Mouse (Mus musculus): Measurements from ENCODE around the gene Eepd1. TPM values are rescaled to one million over a fixed set of nuclear protein-coding genes. Genes with fewer than 3 reads are reported as not detected.
A peak's percentile ranks its signal among the peaks of the same experiment; 100 is the strongest.
"Not testable (repeated sequence)": the region's sequence is repeated elsewhere in the genome, so short reads cannot be mapped to it uniquely, and the experiment has no call there.

Eepd1 gene
- polyA plus RNA-seq (2015; fragmentation: Nextera tagmentation; extraction: Ambion mirVana) = 19.1 and 22.9 TPM in 2 replicates

DNA sequence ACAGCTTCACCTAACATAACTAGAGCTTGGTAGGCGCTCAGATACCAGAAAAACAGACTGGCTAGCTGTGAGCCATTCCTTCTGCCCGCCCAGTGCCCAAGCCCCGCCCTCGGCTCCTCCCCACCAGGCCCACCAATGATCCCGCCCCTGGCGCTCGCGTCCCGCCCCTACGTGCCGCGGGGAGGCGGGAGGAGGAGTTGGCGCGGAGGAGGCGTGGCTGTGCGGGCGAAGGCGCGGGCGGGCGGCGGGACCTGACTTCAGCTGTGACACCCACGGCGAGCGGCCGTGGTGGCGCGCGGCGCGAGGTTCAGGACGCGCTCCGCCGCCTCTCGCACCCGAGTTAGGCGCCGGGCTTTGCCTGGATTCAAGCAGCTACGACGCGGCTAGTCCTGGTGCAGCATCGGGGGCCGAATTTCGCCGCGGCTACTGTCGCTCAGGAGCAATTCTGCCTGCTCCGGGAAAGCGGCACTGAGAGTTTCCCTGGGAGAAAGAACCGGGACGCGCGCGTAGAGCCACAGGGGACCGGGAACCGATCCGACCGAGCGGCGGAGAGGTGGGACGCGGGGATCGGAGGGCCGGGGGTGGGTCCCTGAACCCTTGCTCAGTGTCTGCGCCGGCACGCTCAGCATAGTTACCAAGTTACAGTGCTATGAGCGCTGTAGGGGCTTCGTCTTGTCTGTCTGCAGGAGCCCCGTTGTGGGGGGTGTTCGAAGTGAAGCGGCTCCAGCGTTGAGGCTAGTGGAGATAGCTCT, at the start of gene Eepd1:
Eepd1 (plus strand) TSS at position 204 of the 752 bp plus-strand sequence.
- ATAC-seq (replicated peaks; ENCODE audit: extremely low read depth, insufficient read depth, low FRiP score) = peak; percentile 96
- peak within 1 kb of the TSS; percentile 68 for H3K27ac ChIP-seq (ENCODE audit: low read length)
- H3K4me2 ChIP-seq (ENCODE audit: low read depth, low read length) = peak within 1 kb of the TSS; percentile 88
- H3K4me1 ChIP-seq (ENCODE audit: control insufficient read depth, insufficient read depth, low read length) = peaks cover 44% of the 10 kb centered on the region
- under 1% methylated on average over 74 of the region's 75 CpGs for WGBS
- peak within 1 kb of the TSS; percentile 91 for H3K9ac ChIP-seq (ENCODE audit: low read length)
- H3K27me3 ChIP-seq (ENCODE audit: control insufficient read depth, insufficient read depth, low read length) = no peaks in the 10 kb centered on the region
- peak within 1 kb of the TSS; percentile 83 for H3K4me3 ChIP-seq (ENCODE audit: low read length)
- no peaks in the 10 kb centered on the region for H3K9me3 ChIP-seq (replicated peaks; ENCODE audit: control insufficient read depth, low read length)
- H3K36me3 ChIP-seq (ENCODE audit: control insufficient read depth, insufficient read depth) = no peaks in the 10 kb centered on the region

- ATAC-seq (replicated peaks; ENCODE audit: extremely low read depth, insufficient read depth, low FRiP score) = no peak
- 78% methylated on average over 3 of the region's 3 CpGs for WGBS
Measured at GRCm38 (mm10) chr9:25438836-25439235, 42.5 kb upstream of the Eepd1 start.

GRCm38 (mm10) chr9:25440046-25440445, 41.3 kb upstream of the Eepd1 start:
- H3K4me1 ChIP-seq (ENCODE audit: control insufficient read depth, insufficient read depth, low read length); ATAC-seq (replicated peaks; ENCODE audit: extremely low read depth, insufficient read depth, low FRiP score); H3K27me3 ChIP-seq (ENCODE audit: control insufficient read depth, insufficient read depth, low read length); H3K4me2 ChIP-seq (ENCODE audit: low read depth, low read length); H3K36me3 ChIP-seq (ENCODE audit: control insufficient read depth, insufficient read depth); H3K9ac ChIP-seq (ENCODE audit: low read length); H3K9me3 ChIP-seq (replicated peaks; ENCODE audit: control insufficient read depth, low read length); H3K27ac ChIP-seq (ENCODE audit: low read length); H3K4me3 ChIP-seq (ENCODE audit: low read length): not testable (repeated sequence)
- WGBS = 77% methylated on average over 2 of the region's 5 CpGs

More at GRCm38 (mm10) chr9:25438836-25439235, 42.5 kb upstream of the Eepd1 start:
- no peak overlapping the region for H3K27ac ChIP-seq (ENCODE audit: low read length)
- H3K4me2 ChIP-seq (ENCODE audit: low read depth, low read length) = no peak overlapping the region
- no peak overlapping the region for H3K4me3 ChIP-seq (ENCODE audit: low read length)
- no peaks in the 10 kb centered on the region for H3K9me3 ChIP-seq (replicated peaks; ENCODE audit: control insufficient read depth, low read length)
- H3K9ac ChIP-seq (ENCODE audit: low read length) = no peak overlapping the region
- H3K4me1 ChIP-seq (ENCODE audit: control insufficient read depth, insufficient read depth, low read length) = no peaks in the 10 kb centered on the region
- H3K27me3 ChIP-seq (ENCODE audit: control insufficient read depth, insufficient read depth, low read length) = no peaks in the 10 kb centered on the region
- no peaks in the 10 kb centered on the region for H3K36me3 ChIP-seq (ENCODE audit: control insufficient read depth, insufficient read depth)

DNA sequence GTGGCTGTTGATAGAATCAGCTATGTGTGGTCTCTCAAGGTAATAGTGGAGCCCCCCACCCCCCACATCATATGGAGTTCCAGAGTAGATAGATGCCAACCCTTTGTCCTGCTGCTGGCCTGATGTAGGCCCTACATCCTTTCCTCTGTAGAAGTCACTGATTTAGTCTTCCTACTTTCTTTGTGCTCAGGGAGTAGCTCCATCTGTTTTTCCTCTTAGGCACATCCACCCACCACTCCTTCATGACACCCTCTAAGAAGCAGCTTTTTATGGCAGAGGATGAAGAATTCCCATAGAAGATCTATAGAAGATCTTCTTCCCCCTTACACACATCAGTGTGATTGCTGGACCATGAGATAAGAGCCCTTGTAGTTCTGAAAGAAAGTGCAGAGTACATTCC, 39.3 kb upstream of the Eepd1 start:
- no peaks in the 10 kb centered on the region for H3K4me1 ChIP-seq (ENCODE audit: control insufficient read depth, insufficient read depth, low read length)
- H3K9ac ChIP-seq (ENCODE audit: low read length) = no peak overlapping the region
- no peaks in the 10 kb centered on the region for H3K9me3 ChIP-seq (replicated peaks; ENCODE audit: control insufficient read depth, low read length)
- no peak overlapping the region for H3K27ac ChIP-seq (ENCODE audit: low read length)
- no peaks in the 10 kb centered on the region for H3K36me3 ChIP-seq (ENCODE audit: control insufficient read depth, insufficient read depth)
- H3K4me3 ChIP-seq (ENCODE audit: low read length) = no peak overlapping the region
- H3K4me2 ChIP-seq (ENCODE audit: low read depth, low read length) = no peak overlapping the region
- no peak for ATAC-seq (replicated peaks; ENCODE audit: extremely low read depth, insufficient read depth, low FRiP score)
- no peaks in the 10 kb centered on the region for H3K27me3 ChIP-seq (ENCODE audit: control insufficient read depth, insufficient read depth, low read length)

GRCm38 (mm10) chr9:25443029-25443428, 38.3 kb upstream of the Eepd1 start:
- ATAC-seq (replicated peaks; ENCODE audit: extremely low read depth, insufficient read depth, low FRiP score) = no peak
- 59% methylated on average over 3 of the region's 3 CpGs for WGBS
- no peak overlapping the region for H3K9ac ChIP-seq (ENCODE audit: low read length)
- no peaks in the 10 kb centered on the region for H3K36me3 ChIP-seq (ENCODE audit: control insufficient read depth, insufficient read depth)
- H3K4me1 ChIP-seq (ENCODE audit: control insufficient read depth, insufficient read depth, low read length) = no peaks in the 10 kb centered on the region
- no peak overlapping the region for H3K27ac ChIP-seq (ENCODE audit: low read length)
- H3K4me2 ChIP-seq (ENCODE audit: low read depth, low read length) = no peak overlapping the region
- H3K27me3 ChIP-seq (ENCODE audit: control insufficient read depth, insufficient read depth, low read length) = no peaks in the 10 kb centered on the region
- no peak overlapping the region for H3K4me3 ChIP-seq (ENCODE audit: low read length)
- H3K9me3 ChIP-seq (replicated peaks; ENCODE audit: control insufficient read depth, low read length) = no peaks in the 10 kb centered on the region

DNA sequence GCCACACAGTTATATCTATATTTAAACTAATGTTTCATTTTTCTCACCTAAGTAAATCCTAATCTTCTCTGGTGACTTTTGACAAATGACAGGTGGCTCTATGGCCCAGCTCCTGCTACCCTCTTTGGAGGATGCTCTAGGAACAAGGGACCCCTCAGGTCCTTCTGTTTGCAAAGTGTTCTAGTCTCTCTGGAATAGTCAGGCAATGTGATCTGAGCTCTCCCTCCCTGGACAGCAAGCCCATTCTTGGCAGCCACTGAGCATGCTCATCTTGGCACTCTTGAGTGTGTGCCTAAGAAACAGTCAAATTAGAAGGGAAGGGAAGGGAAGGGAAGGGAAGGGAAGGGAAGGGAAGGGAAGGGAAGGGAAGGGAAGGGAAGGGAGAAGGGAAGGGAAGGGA, 37.8 kb upstream of the Eepd1 start:
- no peaks in the 10 kb centered on the region for H3K27me3 ChIP-seq (ENCODE audit: control insufficient read depth, insufficient read depth, low read length)
- ATAC-seq (replicated peaks; ENCODE audit: extremely low read depth, insufficient read depth, low FRiP score) = no peak
- H3K4me2 ChIP-seq (ENCODE audit: low read depth, low read length) = no peak overlapping the region
- H3K27ac ChIP-seq (ENCODE audit: low read length) = no peak overlapping the region
- H3K9me3 ChIP-seq (replicated peaks; ENCODE audit: control insufficient read depth, low read length) = no peaks in the 10 kb centered on the region
- H3K36me3 ChIP-seq (ENCODE audit: control insufficient read depth, insufficient read depth) = no peaks in the 10 kb centered on the region
- H3K4me3 ChIP-seq (ENCODE audit: low read length) = no peak overlapping the region
- no peaks in the 10 kb centered on the region for H3K4me1 ChIP-seq (ENCODE audit: control insufficient read depth, insufficient read depth, low read length)
- H3K9ac ChIP-seq (ENCODE audit: low read length) = no peak overlapping the region

DNA sequence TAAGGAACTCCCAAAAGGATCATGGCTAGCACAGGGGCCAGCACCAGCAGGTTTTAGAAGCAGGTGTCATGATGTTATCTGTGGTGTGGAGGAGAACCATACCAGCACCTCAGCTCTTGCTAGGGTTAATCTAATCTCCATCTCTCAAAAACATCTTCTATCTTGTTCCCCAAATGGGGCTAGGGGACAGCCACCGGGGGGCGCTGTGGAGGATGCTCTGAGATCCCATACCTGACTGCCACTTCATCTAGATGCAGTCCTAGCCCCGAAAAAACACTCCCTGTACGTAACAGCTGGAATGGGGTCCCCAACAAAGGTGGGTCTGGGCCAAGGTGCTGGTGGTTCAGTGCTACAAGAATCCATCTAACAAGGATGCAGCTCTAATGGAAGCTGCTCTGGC, 31.0 kb upstream of the Eepd1 start:
- H3K27me3 ChIP-seq (ENCODE audit: control insufficient read depth, insufficient read depth, low read length) = no peaks in the 10 kb centered on the region
- H3K4me2 ChIP-seq (ENCODE audit: low read depth, low read length) = no peak overlapping the region
- H3K36me3 ChIP-seq (ENCODE audit: control insufficient read depth, insufficient read depth) = no peaks in the 10 kb centered on the region
- no peak overlapping the region for H3K4me3 ChIP-seq (ENCODE audit: low read length)
- H3K9me3 ChIP-seq (replicated peaks; ENCODE audit: control insufficient read depth, low read length) = no peaks in the 10 kb centered on the region
- H3K27ac ChIP-seq (ENCODE audit: low read length) = no peak overlapping the region
- WGBS = 64% methylated on average over 4 of the region's 4 CpGs
- H3K9ac ChIP-seq (ENCODE audit: low read length) = no peak overlapping the region
- no peak for ATAC-seq (replicated peaks; ENCODE audit: extremely low read depth, insufficient read depth, low FRiP score)
- H3K4me1 ChIP-seq (ENCODE audit: control insufficient read depth, insufficient read depth, low read length) = no peaks in the 10 kb centered on the region

GRCm38 (mm10) chr9:25455027-25455426, 26.3 kb upstream of the Eepd1 start:
- Histone ChIP-seq H3K9ac (ENCODE audit: low read length) (no peak overlapping the region), H3K4me2 (ENCODE audit: low read depth, low read length) (no peak overlapping the region), H3K27me3 (ENCODE audit: control insufficient read depth, insufficient read depth, low read length) (no peaks in the 10 kb centered on the region), H3K36me3 (ENCODE audit: control insufficient read depth, insufficient read depth) (no peaks in the 10 kb centered on the region), H3K4me1 (ENCODE audit: control insufficient read depth, insufficient read depth, low read length) (no peaks in the 10 kb centered on the region), H3K4me3 (ENCODE audit: low read length) (no peak overlapping the region), H3K9me3 (replicated peaks; ENCODE audit: control insufficient read depth, low read length) (no peaks in the 10 kb centered on the region), H3K27ac (ENCODE audit: low read length) (no peak overlapping the region)
- no peak for ATAC-seq (replicated peaks; ENCODE audit: extremely low read depth, insufficient read depth, low FRiP score)
- WGBS = 61% methylated on average over 2 of the region's 2 CpGs

GRCm38 (mm10) chr9:25460835-25461555, 20.4 kb upstream of the Eepd1 start:
- no peak for ATAC-seq (replicated peaks; ENCODE audit: extremely low read depth, insufficient read depth, low FRiP score)
- Histone ChIP-seq H3K9ac (ENCODE audit: low read length) (no peak overlapping the region), H3K27me3 (ENCODE audit: control insufficient read depth, insufficient read depth, low read length) (no peaks in the 10 kb centered on the region), H3K4me2 (ENCODE audit: low read depth, low read length) (no peak overlapping the region), H3K27ac (ENCODE audit: low read length) (no peak overlapping the region), H3K4me3 (ENCODE audit: low read length) (no peak overlapping the region), H3K4me1 (ENCODE audit: control insufficient read depth, insufficient read depth, low read length) (peaks cover 4% of the 10 kb centered on the region; the same call in 1 of the 2 replicates), H3K36me3 (ENCODE audit: control insufficient read depth, insufficient read depth) (no peaks in the 10 kb centered on the region), H3K9me3 (replicated peaks; ENCODE audit: control insufficient read depth, low read length) (no peaks in the 10 kb centered on the region)
- 47% methylated on average over 10 of the region's 10 CpGs for WGBS
